ENCODE assay signal across 9 mouse cellular contexts in genomic region chr5:118737548-118737947, GRCm38 (mm10).
A peak's percentile ranks its signal among the peaks of the same experiment; 100 is the strongest.
DNase-seq lines count a peak whose midpoint lies in the region; ATAC-seq lines count a peak whose summit lies in the region.
"Had no signal": no experiment of that assay in that cellular context is flagged by ENCODE, and none has a peak within 500 bp of the region (broad histone marks: within the 10 kb centered on the region; RNA-seq: fewer than 3 reads in every experiment).

No protein-coding gene starts in this region.

- H3K4me1 ChIP-seq in hindbrain, embryonic 11.5 days (replicated peaks; ENCODE audit: control insufficient read depth, insufficient read depth, low read length), result no peaks in the 10 kb centered on the region
- H3K4me1 ChIP-seq in hindbrain, embryonic 13.5 days (replicated peaks), result 0 out of 2 replicates have a peak, but pooled peaks cover 2% of the 10 kb centered on the region
- no peaks in the 10 kb centered on the region for H3K4me1 ChIP-seq in forebrain, embryonic 11.5 days (replicated peaks; ENCODE audit: control insufficient read depth, insufficient read depth, low read length)
- no peaks in the 10 kb centered on the region for H3K4me1 ChIP-seq in stomach, embryonic 16.5 days (ENCODE audit: control insufficient read depth, insufficient read depth, low read length)

- DNase-seq in hindbrain, embryonic 11.5 days (ENCODE audit: low spot score), result peak; percentile 70
- DNase-seq in adrenal gland, postnatal 25 days, result peak; percentile 62
- DNase-seq in forebrain, embryonic 11.5 days (ENCODE audit: low spot score), result peak; percentile 75
- peak; percentile 83 for DNase-seq in kidney, postnatal 10 days

- H3K27ac ChIP-seq in hindbrain, embryonic 11.5 days (ENCODE audit: low read depth, low read length), result no peak overlapping the region
- H3K27ac ChIP-seq in hindbrain, embryonic 13.5 days, result no peak overlapping the region
- no peak overlapping the region for H3K27ac ChIP-seq in forebrain, embryonic 11.5 days (ENCODE audit: low read depth, low read length)
- H3K27ac ChIP-seq in stomach, embryonic 16.5 days (ENCODE audit: low read length), result no peak overlapping the region

- no peak for ATAC-seq in hindbrain, embryonic 11.5 days (ENCODE audit: low FRiP score)
- ATAC-seq in hindbrain, embryonic 13.5 days (ENCODE audit: low FRiP score), result no peak
- ATAC-seq in CD4-positive, CD25-positive, alpha-beta regulatory T cell, adult 4 months, result peak; percentile 78
- no peak for ATAC-seq in forebrain, embryonic 11.5 days (replicated peaks; ENCODE audit: low FRiP score)
- peak; percentile 79 for ATAC-seq in megakaryocyte-erythroid progenitor cell, adult 5-6 weeks (replicated peaks; ENCODE audit: low FRiP score, low TSS enrichment, poor library complexity, severe bottlenecking)
- ATAC-seq in stomach, embryonic 16.5 days (ENCODE audit: insufficient read depth, low FRiP score), result peak; percentile 33; the same call in 1 of the 2 replicates

- H3K9me3 ChIP-seq in hindbrain, embryonic 11.5 days (ENCODE audit: control insufficient read depth, low read length), result no peaks in the 10 kb centered on the region
- H3K9me3 ChIP-seq in hindbrain, embryonic 13.5 days, result peaks cover 12% of the 10 kb centered on the region
- H3K9me3 ChIP-seq in forebrain, embryonic 11.5 days (ENCODE audit: control insufficient read depth, low read length), result peaks cover 5% of the 10 kb centered on the region; the same call in 1 of the 2 replicates
- H3K9me3 ChIP-seq in stomach, embryonic 16.5 days (replicated peaks; ENCODE audit: control insufficient read depth, low read length), result peaks cover 6% of the 10 kb centered on the region; the same call in 1 of the 2 replicates

- 41% methylated on average over 1 of the region's 1 CpGs for WGBS in hindbrain, embryonic 11.5 days
- WGBS in hindbrain, embryonic 13.5 days, result 59% methylated on average over 1 of the region's 1 CpGs
- WGBS in forebrain, embryonic 11.5 days, result 44% methylated on average over 1 of the region's 1 CpGs
- 16% methylated on average over 1 of the region's 1 CpGs for WGBS in stomach, embryonic 16.5 days

- no peak overlapping the region for H3K4me3 ChIP-seq in hindbrain, embryonic 11.5 days (ENCODE audit: low read depth, low read length)
- no peak overlapping the region for H3K4me3 ChIP-seq in hindbrain, embryonic 13.5 days
- H3K4me3 ChIP-seq in forebrain, embryonic 11.5 days (ENCODE audit: low read depth, low read length), result no peak overlapping the region
- no peak overlapping the region for H3K4me3 ChIP-seq in stomach, embryonic 16.5 days (replicated peaks; ENCODE audit: low read length)
- H3K4me3 ChIP-seq: myocyte had no signal

- H3K36me3 ChIP-seq in hindbrain, embryonic 11.5 days (ENCODE audit: control insufficient read depth, insufficient read depth, low read length), result peaks cover 18% of the 10 kb centered on the region
- peaks cover 76% of the 10 kb centered on the region for H3K36me3 ChIP-seq in hindbrain, embryonic 13.5 days
- peaks cover 14% of the 10 kb centered on the region for H3K36me3 ChIP-seq in forebrain, embryonic 11.5 days (ENCODE audit: control insufficient read depth, insufficient read depth, low read length)
- H3K36me3 ChIP-seq in stomach, embryonic 16.5 days (ENCODE audit: control insufficient read depth, insufficient read depth, low read length), result peaks cover 31% of the 10 kb centered on the region

- H3K4me2 ChIP-seq in hindbrain, embryonic 11.5 days (replicated peaks; ENCODE audit: low read depth, low read length), result no peak overlapping the region
- no peak overlapping the region for H3K4me2 ChIP-seq in hindbrain, embryonic 13.5 days
- H3K4me2 ChIP-seq in forebrain, embryonic 11.5 days (ENCODE audit: low read depth, low read length, severe bottlenecking), result no peak overlapping the region
- no peak overlapping the region for H3K4me2 ChIP-seq in stomach, embryonic 16.5 days (ENCODE audit: low read depth, low read length)

- no peaks in the 10 kb centered on the region for H3K27me3 ChIP-seq in hindbrain, embryonic 11.5 days (ENCODE audit: control insufficient read depth, insufficient read depth, low read length)
- H3K27me3 ChIP-seq in hindbrain, embryonic 13.5 days, result no peaks in the 10 kb centered on the region
- H3K27me3 ChIP-seq in forebrain, embryonic 11.5 days (ENCODE audit: control insufficient read depth, insufficient read depth, low read length), result no peaks in the 10 kb centered on the region
- H3K27me3 ChIP-seq in stomach, embryonic 16.5 days (ENCODE audit: control insufficient read depth, insufficient read depth, low read length), result no peaks in the 10 kb centered on the region

- H3K9ac ChIP-seq in hindbrain, embryonic 11.5 days (ENCODE audit: low read depth, low read length), result no peak overlapping the region
- no peak overlapping the region for H3K9ac ChIP-seq in hindbrain, embryonic 13.5 days
- no peak overlapping the region for H3K9ac ChIP-seq in forebrain, embryonic 11.5 days (ENCODE audit: low read length)
- no peak overlapping the region for H3K9ac ChIP-seq in stomach, embryonic 16.5 days (ENCODE audit: low read length)

Comparison
In these comparisons a context has a peak if more than half of its experiments do, and no peak if none do; other contexts are left out.
1. ATAC-seq: peak in CD4-positive, CD25-positive, alpha-beta regulatory T cell, adult 4 months (single experiment), megakaryocyte-erythroid progenitor cell, adult 5-6 weeks (single experiment) and stomach, embryonic 16.5 days (single experiment); none in hindbrain, embryonic 11.5 days (single experiment), hindbrain, embryonic 13.5 days (single experiment) and forebrain, embryonic 11.5 days (single experiment).
2. Peak in every context shown above with its lines, with median percentiles within 50 percentile points of each other: DNase-seq.